Mouse (Mus musculus): ENCODE measurements at regions not wholly inside any gene's neighbourhood (a gene's known extent, or its start where the extent isn't known, plus 50 kb on each side); places are given as distances from the start of the nearest gene placed in this dataset.
A peak's percentile ranks its signal among the peaks of the same experiment; 100 is the strongest.

- no peak for DNase-seq (ENCODE audit: low read depth)
Observed at GRCm38 (mm10) chr1:67359824-67360223, 237.0 kb downstream of the Cps1 start.

DNA sequence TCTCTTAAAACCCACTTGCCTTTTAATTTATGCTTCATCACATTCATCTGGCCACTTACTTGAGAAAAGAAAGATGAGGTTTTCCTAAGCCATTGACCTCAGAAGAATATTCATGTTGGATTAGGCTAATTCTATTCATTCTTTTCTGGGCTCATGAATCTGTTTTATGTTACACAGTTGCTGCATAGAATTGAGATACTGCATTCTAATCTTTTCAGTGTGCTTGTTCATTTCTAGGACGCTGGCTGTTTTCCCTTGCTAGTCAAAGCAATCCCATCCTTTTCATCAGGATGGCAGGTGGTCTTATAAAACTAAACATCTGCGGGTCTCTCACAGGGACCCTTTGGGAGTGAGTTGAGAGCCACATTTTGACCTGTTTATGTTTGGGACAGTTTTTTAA is 243.2 kb downstream of the Cps1 start:
- DNase-seq (ENCODE audit: low read depth), result no peak

DNA sequence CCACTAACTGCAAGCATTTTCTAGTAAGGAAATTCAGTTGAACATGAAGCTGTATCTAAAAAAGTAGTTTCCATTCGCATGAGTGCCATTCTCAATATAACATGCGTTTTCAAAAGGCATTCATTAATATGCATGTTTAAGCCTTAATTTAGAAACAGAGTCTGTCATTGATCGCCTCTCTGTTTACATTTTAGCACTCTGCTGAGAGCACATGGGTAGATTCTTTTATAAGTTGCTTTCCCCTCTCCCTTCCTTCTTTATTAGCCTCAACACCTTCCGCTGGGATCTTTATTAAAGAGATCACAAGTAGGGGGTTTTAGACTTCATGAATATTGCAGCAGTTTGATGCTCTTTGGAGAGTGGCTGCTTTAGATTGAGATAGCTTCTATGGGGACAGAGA is 243.7 kb downstream of the Cps1 start:
- DNase-seq (ENCODE audit: low read depth), result no peak

DNA sequence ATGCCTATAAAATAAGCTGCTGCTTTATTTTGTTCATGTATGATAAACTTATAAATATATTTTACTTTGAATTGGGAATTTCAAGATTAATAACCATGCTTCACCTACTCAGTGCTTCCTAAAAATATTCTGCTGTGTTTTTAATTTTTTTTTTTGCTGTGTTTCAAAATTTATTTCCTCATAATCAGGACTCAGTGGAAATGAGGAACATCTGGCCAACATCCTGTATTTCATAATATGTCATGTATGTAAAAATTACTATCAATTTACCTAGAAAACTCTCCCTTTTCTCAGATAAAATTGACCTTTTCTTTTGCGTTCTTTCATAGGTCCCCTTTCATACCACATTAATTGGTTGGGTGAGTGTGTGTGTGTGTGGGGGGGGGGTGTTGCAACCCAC is 259.5 kb downstream of the Cps1 start:
- no peak for DNase-seq (ENCODE audit: low read depth)

- no peak for DNase-seq (ENCODE audit: low read depth)
Observed at GRCm38 (mm10) chr1:67385377-67385776, 262.6 kb downstream of the Cps1 start.

GRCm38 (mm10) chr1:67386877-67387276 is 264.1 kb downstream of the Cps1 start:
- DNase-seq (ENCODE audit: low read depth), result no peak

GRCm38 (mm10) chr1:67397757-67398446 is 275.1 kb downstream of the Cps1 start:
- no peak for DNase-seq (ENCODE audit: low read depth)

- DNase-seq (ENCODE audit: low read depth), result no peak
Observed at GRCm38 (mm10) chr1:67409531-67409930, 286.7 kb downstream of the Cps1 start.

- DNase-seq (ENCODE audit: low read depth), result no peak
Observed at GRCm38 (mm10) chr1:67417196-67417595, 294.4 kb downstream of the Cps1 start.

GRCm38 (mm10) chr1:67428398-67428797 is 305.6 kb downstream of the Cps1 start:
- DNase-seq (ENCODE audit: low read depth), result no peak

GRCm38 (mm10) chr1:67450831-67451230 is 328.0 kb downstream of the Cps1 start:
- no peak for DNase-seq (ENCODE audit: low read depth)

- no peak for DNase-seq (ENCODE audit: low read depth)
Observed at GRCm38 (mm10) chr1:67464203-67464602, 341.4 kb downstream of the Cps1 start.

- no peak for DNase-seq (ENCODE audit: low read depth)
Observed at GRCm38 (mm10) chr1:67465527-67465926, 342.7 kb downstream of the Cps1 start.

- no peak for DNase-seq (ENCODE audit: low read depth)
Observed at GRCm38 (mm10) chr1:67477006-67477405, 354.2 kb downstream of the Cps1 start.

- DNase-seq (ENCODE audit: low read depth), result peak; percentile 14
Observed at GRCm38 (mm10) chr1:67477966-67478365, 355.1 kb downstream of the Cps1 start.

GRCm38 (mm10) chr1:67481974-67482373 is 359.1 kb downstream of the Cps1 start:
- no peak for DNase-seq (ENCODE audit: low read depth)

- DNase-seq (ENCODE audit: low read depth), result no peak
Observed at GRCm38 (mm10) chr1:67504140-67504539, 381.3 kb downstream of the Cps1 start.

GRCm38 (mm10) chr1:67505746-67506145 is 382.9 kb downstream of the Cps1 start:
- no peak for DNase-seq (ENCODE audit: low read depth)

GRCm38 (mm10) chr1:67518295-67518694 is 395.5 kb downstream of the Cps1 start:
- no peak for DNase-seq (ENCODE audit: low read depth)

DNA sequence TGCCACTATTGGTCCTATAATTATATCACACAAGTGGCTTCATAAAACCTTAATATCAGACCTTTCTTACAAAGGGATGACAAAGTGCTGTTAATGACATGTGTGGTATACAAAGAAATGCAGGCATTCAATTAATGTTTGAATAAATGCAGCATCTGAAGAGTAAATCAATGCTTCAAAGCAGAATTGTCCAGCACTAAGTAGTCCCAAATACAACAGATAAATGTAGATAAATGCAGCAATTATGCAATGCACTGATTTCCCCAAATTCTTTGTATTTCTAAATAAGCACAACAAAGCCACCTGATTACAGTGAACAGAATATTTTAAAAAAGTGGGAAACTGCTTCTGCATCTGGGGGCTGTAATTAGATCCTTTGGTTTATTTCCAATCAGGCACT is 435.9 kb downstream of the Cps1 start:
- DNase-seq (ENCODE audit: low read depth), result no peak

DNA sequence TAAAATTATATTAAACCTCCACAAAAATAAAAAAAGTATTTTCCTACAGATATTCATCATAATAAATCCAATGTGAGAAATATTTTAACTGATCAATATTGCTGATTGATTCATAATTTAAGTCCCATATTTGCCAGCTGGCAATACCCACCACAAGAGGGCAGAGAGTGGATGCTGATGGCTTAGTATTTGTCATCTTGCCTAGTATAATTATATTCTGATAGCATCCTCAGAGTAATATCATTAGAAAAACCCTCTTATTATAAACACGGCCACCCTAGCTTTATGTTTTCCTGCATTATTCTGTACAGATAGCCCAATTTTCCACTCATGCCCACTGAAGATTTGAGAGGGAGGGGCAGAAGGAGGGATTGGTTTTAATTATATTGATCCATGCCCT is 436.4 kb downstream of the Cps1 start:
- no peak for DNase-seq (ENCODE audit: low read depth)

DNA sequence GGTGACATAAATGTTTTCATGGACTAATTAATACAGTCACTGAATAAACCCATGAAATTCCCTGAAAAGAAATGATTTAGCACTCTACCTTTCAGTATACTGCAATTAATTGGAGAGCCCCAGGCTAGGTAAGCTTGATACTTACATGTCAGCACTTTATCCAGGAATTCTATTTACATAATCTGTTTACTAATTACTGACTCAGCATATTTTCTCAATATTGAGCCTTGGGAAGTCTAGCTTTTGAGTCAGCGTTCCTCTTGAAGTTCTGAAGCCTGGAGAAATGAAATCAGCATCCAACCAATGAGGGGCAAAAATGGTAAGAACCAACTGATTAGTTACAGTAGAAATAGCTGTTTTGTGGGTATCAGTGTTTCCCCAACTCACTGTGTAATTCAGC is 448.8 kb downstream of the Cps1 start:
- no peak for DNase-seq (ENCODE audit: low read depth)

DNA sequence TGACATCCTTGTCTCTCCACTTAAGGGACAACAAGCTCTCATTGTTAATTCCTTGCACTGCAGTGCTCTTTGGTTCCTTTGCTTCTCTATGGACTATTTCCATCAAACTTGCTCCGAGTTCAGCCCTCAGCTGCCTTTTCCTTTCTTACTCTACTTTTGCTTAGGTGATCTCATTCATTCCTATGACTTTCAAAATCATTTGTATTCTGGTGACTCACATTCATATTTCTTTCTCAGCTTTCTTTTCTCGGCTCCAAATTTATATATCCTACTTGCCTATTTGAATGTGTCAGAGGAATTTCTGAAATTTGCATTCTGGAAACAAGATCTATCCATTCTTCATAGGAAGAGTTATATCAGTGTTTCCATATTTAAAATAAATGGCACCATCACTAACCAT is 456.9 kb downstream of the Cps1 start:
- no peak for DNase-seq (ENCODE audit: low read depth)
